Mouse (Mus musculus): ENCODE measurements around the gene P4htm.

P4htm gene

DNA sequence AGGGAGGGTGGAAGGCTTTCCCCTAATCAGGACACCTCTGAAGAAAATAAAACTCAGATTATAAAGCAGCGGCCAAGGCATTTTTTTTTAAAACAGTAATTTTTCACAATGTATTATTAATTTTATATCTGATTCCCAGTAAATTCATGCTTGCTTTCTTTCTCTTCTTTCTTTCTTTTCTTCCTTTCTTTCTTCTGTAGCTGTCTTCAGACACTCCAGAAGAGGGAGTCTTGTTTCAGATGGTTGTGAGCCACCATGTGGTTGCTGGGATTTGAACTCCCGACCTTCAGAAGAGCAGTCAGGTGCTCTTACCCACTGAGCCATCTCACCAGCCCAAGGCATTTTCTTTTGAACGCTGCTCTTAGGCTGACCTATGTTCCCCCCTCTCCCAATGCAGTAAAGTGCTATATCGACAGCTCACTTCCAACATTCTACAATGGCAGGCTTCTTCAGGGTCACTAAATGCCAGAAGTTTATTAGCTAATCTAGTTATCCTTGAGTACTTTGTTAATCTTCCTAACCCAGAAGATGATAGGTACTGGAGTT is 1.6 kb upstream of the P4htm start:
- no peak for DNase-seq (ENCODE audit: low read depth, low spot score)

DNA sequence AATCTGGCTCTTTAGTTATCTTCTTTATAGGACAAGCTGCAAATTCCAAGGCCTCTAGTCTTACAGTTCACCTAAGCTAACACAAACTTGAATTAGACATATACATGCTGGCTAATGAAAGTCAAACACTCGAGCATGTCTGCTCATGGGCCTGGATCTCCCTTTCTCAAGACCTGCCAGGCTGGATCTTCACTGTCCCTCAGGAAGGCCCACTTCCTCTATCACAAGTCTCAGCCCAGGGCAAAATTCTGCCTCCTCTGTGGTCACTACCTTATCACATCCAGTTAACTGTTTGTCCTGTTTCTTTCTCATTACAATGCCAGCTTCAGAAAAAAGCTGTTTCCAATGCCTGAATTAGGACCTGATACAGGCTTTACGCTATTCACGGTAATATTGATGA is 3.1 kb downstream of the P4htm start:
- no peak for DNase-seq (ENCODE audit: low read depth, low spot score)
- Histone ChIP-seq H3K27me3 (ENCODE audit: control insufficient read depth, insufficient read depth, low read length, poor library complexity, severe bottlenecking) (no peaks in the 10 kb centered on the region), H3K36me3 (ENCODE audit: control insufficient read depth, insufficient read depth, low read length, poor library complexity, severe bottlenecking) (no peaks in the 10 kb centered on the region)

More for the DNA sequence above, 1.6 kb upstream of the P4htm start:
- H3K36me3 ChIP-seq (ENCODE audit: control insufficient read depth, insufficient read depth, low read length, poor library complexity, severe bottlenecking): peaks cover 4% of the 10 kb centered on the region
- no peaks in the 10 kb centered on the region for H3K27me3 ChIP-seq (ENCODE audit: control insufficient read depth, insufficient read depth, low read length, poor library complexity, severe bottlenecking)

DNA sequence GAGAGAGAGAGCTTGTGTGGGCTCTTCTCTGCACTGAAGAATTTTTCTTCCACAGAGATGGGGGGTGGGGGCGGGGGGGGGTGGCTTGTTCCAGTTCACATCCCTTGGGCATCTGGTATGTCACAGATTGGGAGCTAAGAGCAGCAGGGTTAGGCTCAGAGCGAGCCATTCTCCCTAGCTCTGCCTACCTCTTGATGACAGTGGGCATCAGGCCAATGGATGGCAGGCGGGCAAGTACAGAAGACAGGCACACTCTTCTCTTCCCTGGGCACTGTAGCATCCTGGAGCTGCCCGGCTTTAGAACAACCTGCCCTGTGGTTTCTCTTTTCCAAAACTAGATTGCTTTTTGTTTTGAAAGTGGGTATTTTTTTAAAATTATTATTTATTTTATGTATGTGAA is 6.0 kb downstream of the P4htm start:
- H3K36me3 ChIP-seq (ENCODE audit: control insufficient read depth, insufficient read depth, low read length, poor library complexity, severe bottlenecking): no peaks in the 10 kb centered on the region
- no peaks in the 10 kb centered on the region for H3K27me3 ChIP-seq (ENCODE audit: control insufficient read depth, insufficient read depth, low read length, poor library complexity, severe bottlenecking)
- DNase-seq (ENCODE audit: low read depth, low spot score): no peak

DNA sequence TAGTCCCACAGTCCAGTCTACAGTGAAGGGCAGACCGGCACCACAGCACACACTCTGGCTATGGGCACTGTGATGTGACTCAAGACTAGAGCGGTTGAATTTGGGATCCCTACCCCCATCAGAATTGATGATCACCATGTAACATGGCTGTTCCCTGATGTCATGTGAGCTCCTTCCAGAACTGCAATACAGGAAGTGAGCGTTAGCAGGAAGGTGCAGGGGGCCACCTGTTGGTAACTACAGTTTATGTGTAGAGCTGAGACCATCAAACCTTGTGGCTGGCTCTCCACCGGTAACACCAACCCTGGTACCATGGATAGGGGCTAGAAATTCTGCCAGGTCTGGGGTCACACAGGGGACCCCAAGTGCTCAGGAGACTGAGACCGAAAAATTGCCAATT is 8.2 kb downstream of the P4htm start:
- DNase-seq (ENCODE audit: low read depth, low spot score): peak; percentile 47

DNA sequence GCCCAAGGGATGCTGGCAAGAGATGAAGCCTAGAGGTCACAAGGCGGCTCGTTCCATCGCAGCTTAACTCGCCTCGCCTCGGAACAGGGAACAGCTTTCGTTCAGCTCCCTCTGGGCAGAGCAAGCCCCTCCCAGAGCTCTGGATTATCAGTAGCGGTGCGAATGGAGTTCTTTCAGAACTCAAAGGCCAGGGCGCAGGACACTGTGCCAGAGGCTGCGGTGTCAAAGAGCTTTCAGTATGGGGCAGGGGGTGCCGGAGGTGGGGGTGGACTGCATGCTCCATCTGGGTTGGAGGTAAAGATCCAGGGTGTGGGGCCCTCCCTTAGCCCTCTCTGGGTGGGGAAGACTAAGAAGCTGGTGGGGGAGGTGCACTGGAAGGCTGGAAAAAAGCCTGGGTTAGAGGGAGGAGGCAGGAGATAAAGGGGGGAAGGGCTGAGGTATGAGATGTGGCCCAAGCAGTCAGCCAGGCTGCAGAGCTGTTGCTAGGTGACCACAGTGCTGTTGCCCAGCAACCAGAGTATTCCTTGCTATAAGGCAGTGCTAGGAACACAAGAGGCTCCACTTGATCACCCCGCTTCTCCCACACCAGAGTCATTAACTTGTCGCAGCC is 9.8 kb downstream of the P4htm start:
- DNase-seq (ENCODE audit: low read depth, low spot score): no peak

More for the DNA sequence above, 8.2 kb downstream of the P4htm start:
- H3K36me3 ChIP-seq (ENCODE audit: control insufficient read depth, insufficient read depth, low read length, poor library complexity, severe bottlenecking): no peaks in the 10 kb centered on the region
- no peaks in the 10 kb centered on the region for H3K27me3 ChIP-seq (ENCODE audit: control insufficient read depth, insufficient read depth, low read length, poor library complexity, severe bottlenecking)

DNA sequence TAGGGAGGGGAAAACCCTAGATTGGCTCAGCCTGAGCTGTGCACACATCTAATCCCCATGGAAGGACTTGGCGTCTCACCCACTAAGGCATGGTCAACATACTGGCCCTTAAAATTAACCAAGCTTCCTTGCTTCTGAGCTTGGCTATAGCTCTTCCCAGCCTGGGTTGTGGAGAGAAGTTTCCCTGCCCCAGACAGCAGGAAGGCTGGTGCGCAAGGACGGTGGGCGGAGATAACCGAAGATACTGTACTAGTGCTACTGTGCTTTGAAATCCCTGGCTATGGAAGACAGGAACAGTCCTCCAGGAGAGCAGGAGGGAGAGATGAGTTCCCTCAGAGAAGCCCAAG is 18.1 kb downstream of the P4htm start:
- Histone ChIP-seq H3K27me3 (ENCODE audit: control insufficient read depth, insufficient read depth, low read length, poor library complexity, severe bottlenecking) (no peaks in the 10 kb centered on the region), H3K36me3 (ENCODE audit: control insufficient read depth, insufficient read depth, low read length, poor library complexity, severe bottlenecking) (no peaks in the 10 kb centered on the region; the same call in 1 of the 2 replicates)
- no peak for DNase-seq (ENCODE audit: low read depth, low spot score)

More for the DNA sequence above, 9.8 kb downstream of the P4htm start:
- Histone ChIP-seq H3K36me3 (ENCODE audit: control insufficient read depth, insufficient read depth, low read length, poor library complexity, severe bottlenecking) (no peaks in the 10 kb centered on the region), H3K27me3 (ENCODE audit: control insufficient read depth, insufficient read depth, low read length, poor library complexity, severe bottlenecking) (no peaks in the 10 kb centered on the region)

DNA sequence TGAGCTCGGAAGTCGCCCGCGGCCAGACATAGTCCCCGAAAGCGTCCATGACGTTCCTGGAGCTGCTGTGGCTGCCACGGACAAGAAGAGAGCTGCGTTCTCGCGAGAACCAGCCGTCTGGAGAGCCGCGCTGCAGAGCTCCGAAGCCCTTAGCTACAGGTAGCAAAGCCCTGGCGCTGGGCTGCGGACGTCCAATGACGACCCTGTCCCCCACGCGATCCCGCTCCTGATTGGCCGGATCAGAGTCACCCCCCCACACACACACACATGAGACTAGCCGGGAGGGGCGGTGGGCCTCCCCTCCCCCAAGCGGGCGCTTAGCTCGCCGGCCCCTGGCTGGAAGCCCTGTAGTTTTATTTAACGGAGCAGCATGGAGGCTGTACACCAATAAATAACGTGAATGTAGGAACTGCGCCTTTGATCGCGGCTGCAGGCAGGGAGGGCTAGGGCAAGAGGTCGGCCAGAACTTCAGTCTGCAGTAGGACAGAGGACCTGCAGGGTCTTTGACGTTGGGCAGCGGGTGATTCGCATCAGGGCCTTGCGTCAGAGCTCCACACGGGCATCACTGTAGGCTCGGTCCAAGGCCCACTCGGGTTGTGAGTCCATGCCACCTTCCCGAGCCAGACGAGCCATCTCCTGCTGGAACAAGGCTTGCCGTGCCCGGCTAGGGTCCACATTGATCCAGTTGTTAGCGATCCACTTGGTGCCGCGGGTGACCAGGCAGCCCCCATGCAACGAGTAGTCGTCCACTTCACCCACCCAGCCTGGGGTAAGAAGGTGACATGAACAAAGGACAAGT is 18.7 kb downstream of the P4htm start, which contains the start of gene Wdr6:
TSS of gene Wdr6 (minus strand) at position 195 of the 799 bp plus-strand sequence.
- no peaks in the 10 kb centered on the region for H3K27me3 ChIP-seq (ENCODE audit: control insufficient read depth, insufficient read depth, low read length, poor library complexity, severe bottlenecking)
- DNase-seq (ENCODE audit: low read depth, low spot score): peak; percentile 95
- peaks cover 2% of the 10 kb centered on the region for H3K36me3 ChIP-seq (ENCODE audit: control insufficient read depth, insufficient read depth, low read length, poor library complexity, severe bottlenecking)

DNA sequence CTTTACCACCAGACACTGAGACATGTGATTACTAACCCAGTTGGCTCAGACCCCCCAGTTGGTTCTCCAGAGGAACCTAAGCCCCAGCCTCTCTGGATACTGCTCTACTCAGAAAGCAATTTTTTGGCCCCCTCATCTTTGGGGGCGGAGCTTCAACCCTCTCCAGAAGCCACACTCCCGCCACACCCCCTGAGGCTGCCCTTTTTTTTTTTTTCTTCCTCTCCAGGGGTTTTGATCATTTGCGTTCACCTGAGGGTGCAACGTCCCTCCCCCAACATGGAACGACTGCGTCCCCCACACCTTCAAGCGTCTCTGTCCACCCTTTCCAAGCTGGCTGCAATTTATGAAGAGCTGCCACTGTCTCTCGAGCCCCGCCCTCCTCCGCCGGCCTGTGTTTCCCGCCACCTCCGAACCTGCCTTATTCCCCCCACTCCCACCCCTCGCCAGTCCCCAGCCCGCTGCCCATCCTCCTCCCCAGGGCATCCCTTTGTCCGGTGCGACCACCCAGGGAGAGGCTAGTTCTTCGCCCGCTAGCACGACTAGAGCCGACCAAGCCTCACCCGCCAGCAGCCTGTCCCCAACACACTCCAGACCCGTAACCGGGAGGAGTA is 19.4 kb downstream of the P4htm start:
- peak; percentile 45 for DNase-seq (ENCODE audit: low read depth, low spot score)
- peaks cover 3% of the 10 kb centered on the region for H3K36me3 ChIP-seq (ENCODE audit: control insufficient read depth, insufficient read depth, low read length, poor library complexity, severe bottlenecking)
- no peaks in the 10 kb centered on the region for H3K27me3 ChIP-seq (ENCODE audit: control insufficient read depth, insufficient read depth, low read length, poor library complexity, severe bottlenecking)

DNA sequence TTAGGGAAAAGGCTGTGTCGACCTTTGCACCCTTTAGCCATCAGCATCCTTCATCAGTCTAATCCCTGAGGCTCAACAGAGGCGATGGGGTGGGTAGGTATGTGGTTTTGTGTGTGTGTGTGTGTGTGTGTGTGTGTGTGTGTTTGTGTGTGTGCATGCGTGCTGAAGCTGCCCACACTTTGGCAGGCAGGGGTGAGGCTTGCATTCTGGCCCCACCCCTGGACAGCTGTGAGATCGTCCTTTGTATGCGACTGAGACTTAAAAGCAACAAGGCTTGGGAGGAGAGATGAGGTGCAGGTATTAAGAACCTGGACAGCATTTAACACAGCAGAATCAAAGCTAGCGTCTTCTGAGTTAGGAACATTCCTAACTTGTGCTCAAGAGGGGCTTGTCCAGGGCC is 20.4 kb downstream of the P4htm start:
- DNase-seq (ENCODE audit: low read depth, low spot score): no peak
- Histone ChIP-seq H3K36me3 (ENCODE audit: control insufficient read depth, insufficient read depth, low read length, poor library complexity, severe bottlenecking) (peaks cover 7% of the 10 kb centered on the region), H3K27me3 (ENCODE audit: control insufficient read depth, insufficient read depth, low read length, poor library complexity, severe bottlenecking) (no peaks in the 10 kb centered on the region)

DNA sequence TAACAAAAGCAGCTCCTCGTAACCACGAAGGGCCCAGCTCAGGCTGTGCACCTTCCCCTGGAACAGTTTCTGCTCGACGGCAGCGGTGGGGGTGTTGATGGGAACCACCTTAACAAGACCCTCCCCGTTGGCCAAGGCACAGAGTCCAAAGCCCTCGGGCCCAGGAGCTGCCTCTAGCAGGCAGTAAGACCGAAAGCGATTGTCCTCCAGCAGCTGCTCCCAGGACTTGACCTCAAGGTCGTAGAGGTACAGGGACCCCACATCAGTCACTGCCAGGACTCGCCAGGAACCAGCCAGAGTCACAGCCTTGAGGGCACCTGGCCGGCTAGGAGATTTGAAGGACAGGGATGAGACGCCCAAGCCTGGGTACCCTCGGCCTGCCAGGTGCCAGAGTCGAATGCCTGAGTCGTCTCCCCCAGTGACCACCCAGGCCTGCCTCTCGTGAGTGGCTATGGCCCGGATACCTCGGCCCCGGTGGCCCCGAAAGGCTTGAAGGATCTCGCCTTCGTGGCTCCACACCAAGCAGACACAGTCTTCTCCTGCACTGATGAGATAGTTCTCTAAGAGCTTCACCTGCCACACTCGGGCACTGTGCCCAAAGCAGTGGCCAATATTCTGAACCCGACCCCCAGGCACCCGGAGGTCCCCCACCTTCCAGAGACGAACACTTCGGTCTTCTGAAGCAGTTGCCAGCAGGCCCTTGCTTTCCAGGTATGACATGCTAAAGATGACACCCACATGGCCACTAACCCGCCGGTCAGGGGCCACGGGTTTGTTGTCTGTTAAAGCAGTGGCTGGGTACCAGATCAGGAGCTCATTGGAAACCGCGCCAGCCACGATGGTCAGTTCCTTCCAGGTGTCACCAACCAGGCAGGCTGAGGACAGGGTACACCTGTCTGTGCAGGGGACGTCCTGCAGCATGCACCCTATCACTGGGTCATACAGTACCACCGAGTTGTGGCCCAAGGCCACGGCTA is 21.9 kb downstream of the P4htm start:
- Histone ChIP-seq H3K36me3 (ENCODE audit: control insufficient read depth, insufficient read depth, low read length, poor library complexity, severe bottlenecking) (peaks cover 7% of the 10 kb centered on the region), H3K27me3 (ENCODE audit: control insufficient read depth, insufficient read depth, low read length, poor library complexity, severe bottlenecking) (no peaks in the 10 kb centered on the region)
- no peak for DNase-seq (ENCODE audit: low read depth, low spot score)

DNA sequence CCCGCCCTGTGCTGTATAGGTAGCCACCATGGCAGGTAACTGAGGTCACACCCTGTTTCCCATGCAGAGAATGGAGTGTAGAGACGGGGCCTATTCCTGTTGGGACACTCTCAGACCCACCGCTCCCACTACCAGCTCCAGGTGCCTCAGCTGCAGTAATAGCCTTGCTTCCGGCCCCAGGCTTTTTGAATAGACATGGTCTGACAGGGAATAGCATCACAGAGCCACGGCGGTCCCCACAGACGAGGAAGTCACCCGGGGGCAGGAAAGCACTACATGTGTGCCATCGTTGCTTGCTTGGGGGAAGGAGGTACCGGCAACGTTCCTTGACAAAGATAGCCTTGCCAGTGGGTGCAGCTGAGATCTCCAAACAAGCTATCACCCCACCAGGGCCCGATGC is 22.5 kb downstream of the P4htm start:
- no peak for DNase-seq (ENCODE audit: low read depth, low spot score)
- no peaks in the 10 kb centered on the region for H3K27me3 ChIP-seq (ENCODE audit: control insufficient read depth, insufficient read depth, low read length, poor library complexity, severe bottlenecking)
- peaks cover 7% of the 10 kb centered on the region for H3K36me3 ChIP-seq (ENCODE audit: control insufficient read depth, insufficient read depth, low read length, poor library complexity, severe bottlenecking)

DNA sequence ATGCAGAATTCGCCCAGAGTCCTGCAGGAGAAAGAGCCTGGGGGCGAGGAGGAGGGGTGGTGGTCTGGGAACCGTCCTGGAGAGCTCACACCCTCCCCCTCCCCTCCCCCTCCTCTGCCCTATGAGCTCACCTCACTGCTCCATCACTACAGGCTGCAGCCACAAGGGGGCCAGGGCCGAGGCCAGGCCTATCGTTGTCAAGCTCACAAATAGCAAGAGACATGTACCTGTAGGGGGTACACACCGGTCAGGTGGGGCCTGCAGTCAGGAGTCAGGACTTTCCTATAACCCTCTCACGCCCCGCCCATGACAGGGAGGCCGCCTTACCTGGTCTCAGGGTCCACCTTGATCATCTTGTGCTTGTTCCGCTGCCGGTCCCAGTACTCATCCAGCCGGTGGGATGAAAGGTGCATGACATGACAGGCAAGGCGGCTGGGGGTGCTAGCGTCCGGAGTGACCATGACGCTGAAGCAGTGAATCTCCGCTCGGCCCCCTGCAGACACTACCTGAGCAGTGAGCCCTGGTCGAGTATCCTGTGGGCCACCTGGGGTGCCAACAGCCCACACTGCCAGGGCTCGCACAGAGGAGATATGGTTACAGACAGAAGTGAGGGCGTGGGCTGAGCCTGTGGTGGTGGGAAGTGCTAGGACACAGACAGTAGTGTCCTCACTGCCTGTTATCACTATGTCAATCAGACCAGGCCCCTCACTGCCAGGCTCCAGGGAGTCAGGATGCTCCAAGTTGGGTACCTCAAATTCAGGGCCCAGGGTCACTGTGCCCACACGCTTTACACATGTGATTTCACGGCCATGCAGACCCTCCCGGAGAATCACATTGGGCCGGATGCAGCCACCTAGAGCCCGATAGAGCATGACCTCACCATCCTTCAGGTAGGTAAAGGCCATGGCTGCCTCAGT is 23.4 kb downstream of the P4htm start:
- H3K36me3 ChIP-seq (ENCODE audit: control insufficient read depth, insufficient read depth, low read length, poor library complexity, severe bottlenecking): peaks cover 7% of the 10 kb centered on the region
- peak; percentile 76 for DNase-seq (ENCODE audit: low read depth, low spot score)
- H3K27me3 ChIP-seq (ENCODE audit: control insufficient read depth, insufficient read depth, low read length, poor library complexity, severe bottlenecking): no peaks in the 10 kb centered on the region

DNA sequence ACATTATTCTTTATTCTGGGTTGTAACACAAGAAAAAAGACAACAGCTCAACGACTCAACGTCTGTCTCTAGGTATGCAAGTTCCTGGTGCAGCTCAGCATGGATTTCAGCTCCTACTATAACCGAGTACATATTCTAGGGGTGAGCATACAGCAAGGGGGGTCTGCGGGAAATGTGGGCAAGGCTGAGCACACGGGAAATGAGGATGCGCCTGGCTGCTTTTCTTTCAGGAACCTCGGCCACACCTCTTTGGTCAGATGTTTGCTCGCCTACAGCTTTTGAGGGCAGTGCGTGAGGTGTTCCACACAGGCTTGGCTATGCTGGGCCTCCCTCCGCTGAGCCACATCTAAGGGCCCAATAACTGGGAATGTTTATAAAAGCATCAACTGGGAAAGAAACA is 25.1 kb downstream of the P4htm start:
- peaks cover 7% of the 10 kb centered on the region for H3K36me3 ChIP-seq (ENCODE audit: control insufficient read depth, insufficient read depth, low read length, poor library complexity, severe bottlenecking)
- H3K27me3 ChIP-seq (ENCODE audit: control insufficient read depth, insufficient read depth, low read length, poor library complexity, severe bottlenecking): no peaks in the 10 kb centered on the region
- no peak for DNase-seq (ENCODE audit: low read depth, low spot score)
